Mouse (Mus musculus) thymus, postnatal 36 days (tissue): ENCODE data around the gene Osbp.
"Not testable (repeated sequence)": the region's sequence is repeated elsewhere in the genome, so short reads cannot be mapped to it uniquely, and the experiment has no call there.

ENCODE experiments used
- DNase-seq, 2 experiments: peaks; one replicate each; pipeline ENCODE4 v3.0.0; 2022; ENCODE audit warnings: mixed read lengths in 2 of 2

The Osbp gene

DNA sequence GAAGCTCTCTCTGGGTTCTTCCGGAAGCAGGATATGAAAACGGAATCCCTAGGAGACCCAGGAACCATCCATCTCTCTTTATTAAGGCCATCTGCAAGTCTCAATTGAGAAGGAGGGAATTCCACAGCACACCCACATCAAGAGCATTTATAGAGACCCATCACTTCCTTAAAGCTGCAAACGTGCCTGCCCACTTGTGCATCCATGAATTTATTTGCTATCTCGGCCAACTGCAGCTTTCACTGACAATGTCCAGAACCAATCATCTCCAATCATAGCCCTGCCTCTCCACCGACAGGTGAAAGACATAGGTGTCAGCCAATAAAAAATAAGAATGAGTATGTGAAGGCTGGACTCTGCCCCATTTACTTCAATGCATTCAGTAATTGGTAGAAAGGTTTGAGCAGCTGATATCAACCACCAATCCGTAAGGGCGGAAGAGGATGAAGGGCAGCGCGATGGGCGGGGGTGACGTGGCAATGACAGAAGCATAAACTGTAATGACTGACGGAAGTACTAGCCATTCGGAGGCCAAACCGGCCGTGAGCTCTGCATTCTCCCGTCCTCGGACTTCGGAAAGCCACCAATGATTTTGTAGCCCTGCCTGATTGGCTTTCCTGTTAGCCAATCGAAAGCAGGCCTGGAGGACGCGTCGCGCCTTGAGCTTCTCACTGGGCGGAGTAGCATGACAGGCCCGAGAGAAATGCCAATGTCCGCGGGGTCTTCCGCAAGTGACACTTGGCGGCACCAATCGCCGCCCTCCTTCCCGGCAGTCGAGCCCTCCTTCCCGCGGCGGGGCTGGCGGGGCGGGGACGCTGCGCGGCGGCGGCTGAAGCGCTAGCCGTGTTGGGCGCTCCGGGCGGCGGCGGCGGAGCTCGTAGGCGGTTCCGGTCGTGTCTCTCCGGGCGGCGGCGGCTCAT is at the start of gene Osbp:
Gene Osbp (plus strand): TSS at position 919 of the 920 bp plus-strand sequence.
- DNase-seq: peak; percentile 97 to 98

DNA sequence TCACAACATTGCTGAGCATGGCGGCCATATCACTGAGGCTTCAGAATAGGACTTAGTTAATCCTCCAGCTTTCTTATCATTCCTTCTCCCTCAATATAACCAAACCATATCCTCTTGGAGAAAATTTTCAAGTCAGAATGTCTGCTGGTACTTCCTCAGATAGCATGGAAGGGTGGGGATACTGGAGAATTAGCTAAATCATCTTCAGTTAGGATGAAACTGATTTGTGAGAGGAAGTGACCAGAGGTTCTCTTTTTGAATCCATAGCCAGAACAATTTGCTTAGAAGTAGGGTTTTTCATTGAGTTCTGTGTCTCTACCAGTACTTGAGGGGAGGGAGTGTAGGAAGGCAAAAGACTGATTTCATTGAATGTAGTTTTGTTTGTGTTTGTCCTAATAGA is 43.7 kb upstream of the Osbp start:
- DNase-seq: no peak

DNA sequence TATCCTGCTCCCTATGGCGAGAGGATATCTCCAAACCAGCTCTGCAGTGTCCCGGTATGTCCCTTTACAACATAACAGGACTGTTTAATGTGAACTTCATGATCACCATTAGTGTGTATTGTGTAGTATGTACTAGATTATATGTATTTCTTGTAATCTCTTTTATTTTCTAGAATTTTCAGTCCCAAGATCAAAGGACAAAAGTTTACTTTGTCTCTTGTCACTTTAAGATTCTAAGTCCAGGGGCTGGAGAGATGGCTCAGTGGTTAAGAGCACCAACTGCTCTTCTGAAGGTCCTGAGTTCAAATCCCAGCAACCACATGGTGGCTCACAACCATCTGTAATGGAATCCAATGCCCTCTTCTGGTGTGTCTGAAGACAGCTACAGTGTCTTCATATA is 43.2 kb upstream of the Osbp start:
- not testable (repeated sequence) for DNase-seq

DNA sequence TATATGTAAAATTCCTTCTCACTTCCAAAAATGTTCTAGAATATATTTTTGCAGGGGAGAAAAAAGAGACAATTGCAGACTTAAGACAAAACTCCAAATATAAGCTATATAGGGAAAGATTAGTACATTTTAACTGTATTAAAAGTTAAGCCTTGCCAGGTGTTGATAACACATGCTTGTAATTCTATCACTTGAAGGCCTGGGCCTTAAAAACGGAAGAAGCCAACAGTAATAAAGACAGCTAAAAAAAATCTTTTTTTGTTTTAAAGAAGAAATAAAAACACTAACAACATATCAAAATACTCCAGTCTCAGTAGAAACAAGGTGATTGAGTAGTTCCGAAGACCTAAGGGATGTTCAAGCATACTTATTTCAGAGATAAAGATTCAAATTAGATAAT is 39.4 kb upstream of the Osbp start:
- DNase-seq: no peak

DNA sequence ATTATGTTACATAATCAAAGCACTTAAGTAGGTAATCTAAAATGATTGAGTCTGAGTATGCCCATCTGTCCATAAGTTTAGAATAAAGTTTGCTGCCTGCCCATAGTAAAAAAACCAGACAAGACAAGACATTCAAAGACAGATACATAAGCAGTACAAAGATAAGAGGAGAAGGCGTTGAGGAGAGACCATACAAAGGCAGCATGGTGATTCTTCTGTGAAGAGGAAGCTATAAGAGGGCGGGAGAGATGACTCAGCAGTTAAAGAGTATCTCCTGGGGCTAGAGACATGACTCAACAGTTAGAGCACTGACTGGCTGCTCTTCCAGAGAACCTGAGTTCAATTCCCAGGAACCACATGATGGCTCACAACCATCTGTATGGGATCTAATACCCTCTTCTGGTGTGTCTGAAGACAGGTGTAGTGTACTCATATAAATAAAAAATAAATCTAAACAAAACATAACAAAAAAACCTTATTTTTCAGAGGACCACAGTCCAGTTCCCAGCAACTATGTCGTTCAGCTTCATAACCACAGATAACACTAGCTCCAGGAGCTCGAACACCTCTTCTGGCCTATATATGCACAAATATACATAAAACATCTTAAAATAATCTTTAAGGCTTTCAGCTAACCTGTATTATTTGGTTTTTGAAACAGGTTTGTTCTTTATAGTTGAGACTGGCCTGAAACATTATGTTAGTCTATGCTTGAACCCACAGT is 37.6 kb upstream of the Osbp start:
- no peak for DNase-seq

DNA sequence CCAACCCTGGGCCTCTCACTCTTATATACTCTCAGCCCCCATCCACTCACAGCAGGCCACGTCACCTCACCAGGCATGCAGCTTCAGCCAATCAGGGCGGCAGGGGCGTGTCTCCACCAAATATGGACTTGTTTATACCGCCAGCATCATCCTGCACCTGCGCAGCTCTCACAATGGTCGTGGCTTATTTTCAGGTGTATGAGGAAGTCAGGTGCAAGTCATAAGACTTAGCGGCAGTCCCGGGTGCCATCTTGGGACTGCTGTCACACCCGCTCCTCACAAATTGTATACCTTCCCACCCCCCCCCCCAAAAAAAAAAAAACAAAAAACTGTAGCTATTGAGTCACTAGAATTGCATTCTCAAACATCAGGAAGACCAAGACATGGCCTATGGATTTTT is 19.3 kb upstream of the Osbp start:
- DNase-seq: not testable (repeated sequence)

DNA sequence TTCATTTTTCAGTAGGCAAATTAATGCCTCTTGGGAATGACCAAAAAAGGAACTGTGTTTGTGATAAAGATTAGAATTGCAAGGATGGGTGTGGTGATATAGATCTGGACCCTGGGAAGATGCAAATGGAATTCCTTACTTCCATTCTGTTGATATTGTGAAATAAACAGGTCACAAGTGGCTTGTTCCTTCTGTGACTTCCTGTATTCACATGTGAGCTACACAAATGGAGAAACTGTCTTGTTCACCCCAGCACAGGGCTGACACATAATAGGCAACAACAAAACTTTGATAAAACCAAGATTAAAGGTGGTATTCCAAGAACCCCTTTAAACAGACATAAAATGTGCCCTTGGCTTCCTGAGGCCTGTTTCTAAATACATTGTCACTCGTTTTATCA is 15.9 kb upstream of the Osbp start:
- no peak for DNase-seq

DNA sequence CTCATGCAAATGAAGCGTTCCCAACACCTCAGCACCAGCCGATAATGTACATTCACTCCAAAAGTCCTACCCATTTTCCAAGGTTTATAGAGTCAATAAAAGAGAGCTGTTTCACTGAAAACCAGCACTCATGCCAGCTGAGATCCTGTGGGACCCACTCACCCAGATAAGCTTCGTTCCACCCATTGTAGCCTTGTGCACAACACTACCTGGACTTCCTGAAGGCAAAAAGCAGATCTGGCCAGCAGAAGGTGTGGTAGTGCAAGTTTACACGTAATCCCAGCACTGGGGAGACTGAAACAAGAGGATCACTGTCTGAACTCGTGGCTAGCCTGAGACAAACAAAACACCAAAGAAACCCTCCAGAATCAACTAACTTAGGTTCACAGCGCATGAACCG is 15.0 kb upstream of the Osbp start:
- no peak for DNase-seq

DNA sequence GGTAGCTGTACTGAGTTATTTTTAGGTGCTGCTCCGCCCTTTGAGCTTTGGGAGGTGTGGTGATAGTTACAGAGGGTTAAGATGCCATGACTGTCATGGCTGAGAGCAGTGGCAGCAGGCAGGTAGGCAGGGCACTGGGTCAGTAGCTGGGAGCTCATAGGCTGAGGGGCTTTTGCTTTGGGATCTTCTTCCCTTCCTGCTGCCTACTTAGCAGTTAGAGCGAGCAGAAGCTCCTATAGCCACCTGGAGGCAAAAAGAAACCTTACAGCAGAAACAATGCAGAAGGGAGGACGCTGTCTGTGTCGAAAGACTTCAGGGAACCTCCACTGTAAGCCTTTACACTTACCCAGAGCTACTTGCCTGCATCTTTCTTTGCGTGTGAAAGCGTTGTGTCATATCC is 11.5 kb upstream of the Osbp start:
- no peak for DNase-seq

DNA sequence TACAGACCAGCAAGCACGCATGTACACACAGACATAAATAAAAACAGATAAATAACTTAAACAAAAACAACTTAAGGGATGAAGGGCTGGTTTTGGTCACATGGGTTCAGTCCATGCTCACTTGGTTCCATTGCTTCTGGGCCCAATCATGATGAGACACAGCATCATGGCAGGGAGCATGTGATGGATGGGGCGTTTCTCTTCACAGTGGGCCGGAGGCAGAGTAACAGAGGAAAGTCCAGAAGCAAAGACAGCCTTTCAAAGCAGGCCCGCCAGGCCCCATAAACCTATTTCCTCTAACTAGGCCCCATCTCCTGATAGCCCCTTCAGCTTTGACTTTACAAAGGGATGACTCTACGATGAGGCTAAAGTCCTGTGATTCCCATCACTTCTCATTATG is 9.1 kb upstream of the Osbp start:
- DNase-seq: no peak

DNA sequence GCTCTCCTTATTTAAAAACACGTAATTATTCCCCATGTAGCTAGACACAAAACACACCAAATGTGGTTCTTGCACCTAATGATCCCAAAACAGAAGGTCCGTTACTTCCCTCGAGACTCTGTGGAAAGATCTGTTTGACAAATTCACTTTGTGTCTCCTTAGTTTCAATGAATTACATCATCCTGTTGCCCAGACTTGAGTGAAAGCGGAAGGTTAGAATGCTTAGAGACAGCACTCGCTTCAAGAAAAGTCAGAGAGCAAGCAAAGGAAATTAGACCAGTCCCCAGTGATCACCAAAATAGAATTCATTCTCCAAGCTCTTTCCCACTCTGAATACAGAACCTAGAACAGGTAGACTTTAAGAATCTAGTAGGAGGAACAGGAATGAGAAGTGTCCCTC is 8.3 kb upstream of the Osbp start:
- DNase-seq: no peak

DNA sequence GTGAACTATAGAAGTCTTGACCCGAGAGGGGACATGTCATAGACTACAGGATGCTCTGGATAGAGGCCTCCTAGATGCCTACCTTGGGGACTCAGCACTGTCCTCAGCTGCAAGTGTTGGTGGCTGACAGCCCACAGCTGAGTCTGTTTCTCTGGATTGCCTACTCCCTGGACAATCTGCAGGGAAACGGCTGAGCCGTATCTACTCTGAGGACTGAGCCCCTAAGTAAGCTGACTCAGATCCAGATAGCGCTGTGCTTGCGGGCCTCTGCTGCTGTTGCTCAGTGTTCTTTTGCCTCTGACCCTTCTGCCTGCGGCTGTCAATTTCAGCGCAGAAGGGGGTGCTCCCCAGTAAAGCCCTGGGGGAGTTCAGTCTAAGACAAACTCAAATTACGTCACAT is 7.9 kb upstream of the Osbp start:
- DNase-seq: no peak

DNA sequence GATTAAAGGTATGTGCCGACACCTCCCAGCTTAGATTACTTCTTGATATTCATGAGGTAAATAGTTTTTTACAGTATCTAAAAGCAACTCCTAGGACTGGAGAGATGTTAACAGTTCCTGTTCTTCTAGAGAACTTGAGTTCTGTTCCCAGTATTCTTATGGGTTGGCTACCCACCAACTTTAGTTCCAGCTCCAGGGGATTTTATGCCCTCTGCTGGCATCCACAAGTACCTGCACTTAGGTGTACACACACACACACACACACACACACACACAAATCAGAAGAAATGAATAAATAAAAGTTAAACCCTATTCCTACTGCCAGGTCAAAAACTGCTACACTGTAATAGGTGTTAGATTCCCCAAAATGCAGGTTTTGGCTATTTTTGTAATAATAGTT is 1.5 kb upstream of the Osbp start:
- DNase-seq: no peak

DNA sequence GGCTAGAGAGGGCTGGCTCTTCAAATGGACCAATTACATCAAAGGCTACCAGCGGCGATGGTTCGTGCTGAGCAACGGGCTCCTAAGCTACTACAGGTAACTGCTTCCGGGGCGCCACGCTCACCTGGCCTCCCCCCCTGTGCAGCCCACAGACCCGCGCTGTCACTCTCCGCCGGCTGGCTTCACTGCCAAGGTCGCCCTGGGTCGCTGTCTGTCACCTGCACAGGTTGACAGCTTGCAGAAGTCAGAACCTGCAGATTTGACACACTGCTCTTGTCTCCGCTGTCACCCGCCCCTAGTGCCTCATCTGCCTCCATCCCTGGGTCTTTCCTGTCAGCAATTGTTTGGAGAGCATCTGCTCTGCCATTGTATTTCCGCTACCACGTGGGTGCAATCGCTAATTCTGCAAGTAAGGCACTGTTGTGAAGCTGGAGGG is 478 bp downstream of the Osbp start:
- DNase-seq: peak; percentile 45 to 67

DNA sequence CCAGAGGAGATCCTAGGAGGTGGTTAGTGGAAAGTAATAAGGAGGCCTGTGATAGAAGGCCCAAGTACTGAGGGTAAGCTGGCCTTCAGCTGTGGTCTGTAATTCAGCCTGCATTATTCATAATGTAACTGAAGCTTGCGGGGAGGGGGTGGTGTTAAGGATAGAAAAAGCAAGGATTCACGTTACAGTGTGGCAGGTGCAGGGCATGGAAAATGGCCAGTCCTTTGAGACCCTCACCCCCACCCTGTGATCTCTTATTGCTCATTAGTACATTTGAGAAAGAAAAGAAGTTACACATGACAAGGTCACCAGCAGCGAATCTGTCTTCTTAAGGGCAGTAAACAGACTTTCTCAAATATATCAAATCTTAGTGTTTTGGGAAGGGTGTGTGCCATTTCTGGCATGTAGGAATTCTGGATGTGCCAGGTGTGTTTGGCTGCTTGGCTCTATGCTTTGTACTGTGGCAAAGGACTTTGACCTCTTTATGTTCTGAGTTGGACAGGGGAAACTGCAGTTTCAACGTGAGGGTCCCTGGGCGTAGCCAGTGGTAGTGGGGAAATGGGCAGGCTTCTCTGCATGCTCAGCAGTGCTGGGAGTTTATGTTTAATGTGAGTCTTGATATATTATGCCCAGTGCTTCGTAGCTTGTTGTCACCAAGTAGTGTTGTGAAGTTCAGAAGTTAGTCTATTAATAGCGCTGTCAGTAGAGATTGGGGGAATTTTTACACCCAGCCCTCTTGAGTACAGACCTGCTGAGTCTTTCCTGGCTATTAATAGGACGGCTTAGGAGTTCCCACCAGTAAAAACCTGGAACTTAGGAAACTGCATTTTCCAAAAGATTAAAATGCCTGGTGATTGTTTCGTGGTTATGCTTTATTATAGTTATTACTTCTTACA is 3.7 kb downstream of the Osbp start:
- no peak for DNase-seq

DNA sequence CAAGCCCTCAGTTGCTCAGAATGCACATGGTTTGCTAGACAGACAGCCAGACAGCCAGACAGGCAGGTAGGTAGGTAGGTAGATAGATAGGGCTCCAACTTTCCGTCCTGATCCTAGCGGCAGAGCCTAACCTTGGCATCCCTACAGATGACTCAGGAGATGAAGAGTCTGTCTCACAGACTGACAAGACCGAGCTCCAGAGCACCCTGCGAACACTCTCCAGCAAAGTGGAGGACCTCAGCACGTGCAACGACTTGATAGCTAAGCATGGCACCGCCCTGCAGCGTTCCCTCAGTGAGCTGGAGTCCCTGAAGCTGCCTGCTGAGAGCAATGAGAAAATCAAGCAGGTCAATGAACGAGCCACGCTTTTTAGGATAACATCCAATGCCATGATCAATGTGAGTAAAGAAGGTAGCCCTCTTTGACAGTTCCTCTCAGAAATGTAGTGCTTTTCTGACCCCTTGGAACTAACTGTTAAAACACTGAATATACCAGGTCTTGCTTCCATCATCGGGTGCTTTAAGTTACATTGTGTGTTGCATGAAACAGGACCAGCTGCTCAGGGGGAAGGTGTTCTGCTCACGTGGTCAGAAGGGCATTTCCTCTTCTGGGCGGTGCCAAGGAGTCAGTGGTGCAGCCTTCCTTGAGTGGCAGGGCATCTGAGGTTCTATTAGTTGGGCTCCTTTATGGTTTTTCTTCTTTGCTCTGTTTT is 7.9 kb downstream of the Osbp start:
- no peak for DNase-seq

DNA sequence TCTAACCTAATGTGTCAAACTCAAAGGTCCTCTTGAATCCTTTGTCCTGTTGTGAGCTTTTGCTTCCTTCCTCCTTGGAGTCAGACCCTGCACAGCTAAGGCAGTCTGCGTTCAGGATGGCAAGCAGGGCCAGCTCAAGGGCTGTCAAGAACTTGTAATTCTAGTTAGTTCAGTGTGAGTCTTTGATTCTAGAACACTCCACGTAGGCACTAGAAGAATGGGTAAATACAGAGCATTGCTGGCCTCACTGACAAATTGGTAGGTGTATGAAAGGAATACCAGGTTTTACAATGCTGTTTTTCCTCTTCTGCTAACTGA is 8.4 kb downstream of the Osbp start:
- DNase-seq: no peak

DNA sequence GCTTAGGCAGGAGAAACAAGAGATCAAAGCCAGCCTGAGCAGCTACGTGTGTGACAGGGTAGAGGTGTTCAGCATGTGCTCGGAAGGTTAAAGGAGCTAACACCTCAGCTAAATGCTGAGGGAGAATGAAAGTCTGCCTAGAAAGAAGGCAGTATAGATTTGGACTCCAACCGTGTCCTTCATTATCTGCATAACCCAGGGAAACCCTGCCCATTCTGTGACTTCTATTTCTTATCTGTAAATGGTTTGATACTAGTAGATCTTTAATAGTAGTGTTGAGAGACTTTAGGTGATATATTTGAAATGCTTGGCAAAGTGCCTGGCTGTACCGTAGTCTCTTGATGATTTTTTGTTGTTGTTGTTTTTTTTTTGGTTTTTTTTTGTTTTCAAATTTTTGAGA is 9.9 kb downstream of the Osbp start:
- DNase-seq: no peak

DNA sequence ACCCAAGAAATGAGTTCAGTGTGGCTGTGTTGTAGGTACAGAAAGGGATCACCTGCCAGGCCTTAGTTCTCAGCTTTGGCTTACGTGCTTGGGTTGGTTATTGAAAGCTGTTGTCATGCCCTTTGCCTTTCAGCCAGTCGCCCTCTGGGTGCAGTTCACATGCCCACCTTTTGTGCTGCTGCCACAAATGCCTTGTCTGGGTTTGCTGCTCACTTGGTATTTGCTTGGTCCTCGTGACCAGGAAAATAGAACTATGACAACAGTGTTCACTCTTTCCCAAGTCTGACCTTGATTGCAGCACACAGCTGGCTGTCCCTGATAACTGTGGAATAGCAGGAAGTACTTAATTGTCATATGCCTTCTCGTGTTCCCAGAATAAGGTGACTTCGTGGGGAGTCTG is 11.6 kb downstream of the Osbp start:
- no peak for DNase-seq

DNA sequence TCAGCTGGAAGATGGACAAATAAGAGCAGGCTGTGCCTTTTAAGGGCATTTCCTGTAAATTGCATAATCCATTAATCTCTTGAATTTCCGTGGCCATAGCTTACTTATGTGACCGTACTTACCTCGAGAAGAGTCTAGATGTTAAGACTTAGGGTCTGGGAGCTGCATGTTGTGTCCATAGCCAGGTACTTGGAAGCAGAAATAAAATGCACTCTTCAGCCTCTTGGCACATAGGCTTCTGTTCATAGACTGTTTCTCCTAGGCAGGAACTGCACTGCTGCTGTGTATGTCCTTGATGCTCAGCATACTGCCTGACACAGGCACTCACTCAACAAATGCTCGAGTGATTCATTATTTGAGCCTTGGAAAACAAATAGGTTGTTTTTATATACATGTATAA is 14.7 kb downstream of the Osbp start:
- DNase-seq: no peak

DNA sequence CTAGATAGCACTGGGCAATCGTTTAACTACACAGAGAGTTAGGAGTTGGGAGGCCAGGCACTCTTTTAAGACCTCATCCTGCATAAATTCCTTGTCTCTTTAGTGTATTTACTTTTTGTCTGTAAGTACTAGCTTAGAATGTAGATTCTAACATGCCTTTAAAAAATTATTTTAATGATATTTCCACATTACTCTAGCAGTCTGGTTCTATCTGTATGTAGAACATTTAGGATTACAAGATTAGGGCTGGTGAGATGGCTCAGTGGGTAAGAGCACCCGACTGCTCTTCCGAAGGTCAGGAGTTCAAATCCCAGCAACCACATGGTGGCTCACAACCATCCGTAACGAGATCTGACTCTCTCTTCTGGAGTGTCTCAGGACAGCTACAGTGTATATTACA is 18.9 kb downstream of the Osbp start:
- DNase-seq: not testable (repeated sequence)

DNA sequence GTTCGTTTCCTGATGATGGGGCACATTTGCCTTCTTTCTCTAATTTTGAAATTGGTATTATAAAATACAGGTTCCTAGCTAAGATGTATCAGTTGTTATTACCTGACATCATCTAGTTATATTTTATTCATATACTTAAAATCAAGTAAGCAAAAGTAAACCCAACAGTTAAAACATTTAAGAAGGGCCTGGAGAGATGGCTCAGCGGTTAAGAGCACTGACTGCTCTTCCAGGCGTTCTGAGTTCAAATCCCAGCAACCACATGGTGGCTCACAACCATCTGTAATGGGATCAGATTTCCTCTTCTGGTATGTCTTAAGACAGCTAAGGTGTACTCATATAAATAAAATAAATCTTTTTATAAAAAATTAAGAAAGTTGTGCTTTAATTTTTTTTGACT is 22.1 kb downstream of the Osbp start:
- DNase-seq: no peak

DNA sequence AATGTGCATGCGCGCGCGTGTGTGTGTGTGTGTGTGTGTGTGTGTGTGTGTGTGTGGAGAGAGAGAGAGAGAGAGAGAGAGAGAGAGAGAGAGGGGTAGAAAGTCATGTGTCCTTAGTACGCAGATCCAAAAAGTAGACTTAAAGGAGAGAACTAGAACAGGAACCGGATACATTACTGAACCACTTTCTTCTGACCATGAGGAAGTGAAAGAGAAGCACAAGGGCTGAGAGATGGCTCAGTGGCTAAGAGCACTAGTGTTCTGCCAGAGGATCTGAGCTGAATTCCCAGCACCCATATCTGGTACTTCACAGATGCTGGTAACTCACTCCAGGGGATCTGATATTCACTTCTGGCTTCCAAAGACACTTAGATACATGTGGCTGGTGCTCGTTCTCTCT is 23.6 kb downstream of the Osbp start:
- DNase-seq: no peak
